Mouse (Mus musculus) testis, postnatal 10 days (tissue): ENCODE measurements around the gene Slpi.
A peak's percentile ranks its signal among the peaks of the same experiment; 100 is the strongest.

ENCODE experiments used
- DNase-seq: peaks from one replicate; pipeline ENCODE4 v3.0.0; 2021; ENCODE audit warnings: low spot score

Gene Slpi

DNA sequence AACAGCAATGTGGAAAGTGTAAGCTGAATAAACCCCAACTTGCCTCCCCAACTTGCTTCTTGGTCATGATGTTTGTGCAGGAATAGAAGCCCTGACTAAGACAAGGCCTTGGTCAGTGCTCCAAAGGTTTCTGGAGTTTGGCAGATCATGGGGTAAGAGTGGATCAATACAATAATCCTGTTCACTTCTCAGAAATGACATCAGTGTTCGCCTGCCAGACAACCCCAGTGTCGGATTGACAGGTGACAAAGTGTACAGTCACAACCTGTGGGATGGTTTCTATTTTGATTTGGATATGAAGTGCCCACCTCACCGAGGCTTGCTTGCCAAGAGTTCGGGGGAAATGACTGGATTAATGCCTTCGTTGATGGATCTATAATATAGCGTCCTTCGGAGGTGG, 32.4 kb upstream of the Slpi start:
- DNase-seq = no peak

DNA sequence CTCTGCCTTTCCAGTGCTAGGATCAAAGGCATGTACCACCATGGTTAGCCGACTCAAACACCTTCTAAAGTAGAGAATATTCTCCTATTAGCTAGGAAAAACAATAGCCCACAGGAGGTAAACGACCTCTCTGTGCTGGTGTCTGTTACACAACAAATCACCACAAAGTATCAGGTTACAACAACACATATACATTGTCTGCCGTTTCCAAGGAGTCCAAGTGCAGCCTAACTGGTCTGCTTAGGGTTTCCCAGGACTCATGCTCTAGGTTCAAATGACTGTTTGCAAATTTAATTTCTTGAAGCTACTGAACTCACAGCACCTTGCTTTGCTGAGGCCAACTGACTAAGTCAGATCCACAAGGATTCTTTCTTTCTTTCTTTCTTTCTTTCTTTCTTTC, 30.6 kb upstream of the Slpi start:
- no peak for DNase-seq

DNA sequence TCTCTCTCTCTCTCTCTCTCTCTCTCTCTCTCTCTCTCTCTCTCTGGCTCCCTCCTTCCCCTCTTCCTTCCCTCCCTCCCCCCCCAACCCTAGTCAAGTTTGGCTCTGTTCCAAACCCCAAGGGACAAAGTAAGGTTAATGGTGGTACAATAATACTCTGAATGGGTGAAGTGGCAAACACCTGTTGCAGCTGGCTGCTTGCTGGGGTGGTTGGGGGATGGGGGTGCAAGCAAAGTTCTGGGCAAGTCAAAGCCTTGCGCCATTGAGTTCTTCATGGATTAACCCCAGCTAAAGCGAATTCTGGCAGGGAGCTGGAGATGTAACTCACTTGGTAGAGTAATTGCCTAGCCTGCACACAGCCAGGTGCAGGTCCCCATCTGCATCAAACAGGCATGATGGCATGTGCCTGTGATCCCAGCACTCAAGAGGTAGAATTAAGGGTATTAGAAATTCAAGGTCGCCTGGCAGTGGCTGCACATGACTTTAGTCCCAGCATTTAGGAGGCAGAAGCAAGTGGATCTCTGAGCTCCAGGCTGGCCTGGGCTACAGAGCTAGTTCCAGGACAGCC, 29.5 kb upstream of the Slpi start:
- no peak for DNase-seq

DNA sequence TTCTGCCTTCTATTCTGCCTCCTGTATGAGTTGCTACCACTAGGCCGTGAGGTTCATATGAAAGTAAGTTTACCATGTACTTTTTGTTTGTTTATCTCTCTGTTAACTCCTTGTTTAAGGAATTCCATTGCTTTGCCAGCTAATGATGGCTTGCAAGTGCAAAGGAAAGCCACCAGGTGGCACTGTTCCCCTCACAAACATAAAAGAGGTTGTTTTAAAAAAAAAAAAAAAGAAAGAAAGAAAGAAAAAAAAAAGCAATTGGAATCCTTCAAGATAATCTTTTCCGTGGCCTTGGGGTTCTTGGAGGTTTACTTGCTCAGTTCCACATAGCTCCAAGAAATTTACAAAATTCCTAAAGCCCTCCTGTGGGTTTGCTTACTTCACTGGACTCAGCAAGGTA, 28.3 kb upstream of the Slpi start:
- DNase-seq = peak; percentile 75

DNA sequence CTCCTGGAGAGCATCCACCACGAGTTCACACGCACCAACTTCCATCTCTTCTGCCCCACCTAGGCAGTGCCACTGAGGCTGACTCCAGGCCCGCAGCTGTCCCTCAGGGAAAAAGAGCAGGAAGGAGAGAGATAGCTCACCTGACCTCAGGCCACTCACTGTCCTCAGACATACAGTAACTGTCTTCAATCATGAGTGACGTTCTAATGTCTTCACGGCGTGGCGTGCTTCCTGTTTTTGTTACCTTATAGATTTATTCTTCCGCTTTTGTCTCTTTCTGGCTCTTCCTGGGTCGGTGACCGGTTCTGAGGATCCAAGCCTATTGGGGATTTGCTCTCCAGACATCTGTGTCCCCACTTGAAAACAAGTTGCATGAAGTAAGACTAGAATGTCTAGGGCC, 25.7 kb upstream of the Slpi start:
- no peak for DNase-seq

DNA sequence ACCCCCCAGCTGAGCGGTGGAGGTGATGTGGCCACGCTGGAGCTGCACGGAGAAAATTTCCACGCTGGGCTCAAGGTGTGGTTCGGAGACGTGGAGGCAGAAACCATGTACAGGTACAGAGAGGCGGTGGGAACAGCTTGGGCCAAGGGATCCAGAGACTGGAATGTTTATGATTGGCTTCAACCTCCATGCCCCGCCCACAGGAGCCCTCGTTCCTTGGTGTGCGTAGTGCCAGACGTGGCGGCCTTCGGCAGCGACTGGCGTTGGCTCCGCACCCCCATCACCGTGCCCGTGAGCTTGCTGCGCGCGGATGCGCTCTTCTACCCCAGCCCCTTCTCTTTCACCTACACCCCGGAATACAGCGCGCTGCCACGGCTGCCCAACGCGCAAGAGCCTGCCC, 25.3 kb upstream of the Slpi start:
- no peak for DNase-seq

DNA sequence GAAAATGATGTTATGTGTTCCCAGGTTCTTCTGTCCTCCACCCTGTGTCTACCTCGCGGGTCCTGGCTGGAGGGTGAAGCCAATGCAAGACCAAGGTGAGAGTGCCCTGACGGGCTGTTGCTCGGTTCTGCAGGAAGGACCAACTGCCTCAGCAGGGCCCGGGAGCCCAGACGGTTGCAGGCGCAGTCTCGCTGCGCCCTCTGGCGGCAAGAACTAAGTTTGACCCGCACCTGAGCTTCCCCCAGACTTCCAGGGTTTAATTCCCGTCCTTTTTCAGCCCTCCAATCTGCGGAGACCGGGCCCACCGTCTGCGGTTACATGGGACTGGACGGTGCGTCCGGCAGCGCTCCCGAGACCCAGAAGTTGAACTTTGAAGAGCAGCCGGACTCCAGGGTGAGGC, 18.8 kb upstream of the Slpi start:
- peak; percentile 85 for DNase-seq

DNA sequence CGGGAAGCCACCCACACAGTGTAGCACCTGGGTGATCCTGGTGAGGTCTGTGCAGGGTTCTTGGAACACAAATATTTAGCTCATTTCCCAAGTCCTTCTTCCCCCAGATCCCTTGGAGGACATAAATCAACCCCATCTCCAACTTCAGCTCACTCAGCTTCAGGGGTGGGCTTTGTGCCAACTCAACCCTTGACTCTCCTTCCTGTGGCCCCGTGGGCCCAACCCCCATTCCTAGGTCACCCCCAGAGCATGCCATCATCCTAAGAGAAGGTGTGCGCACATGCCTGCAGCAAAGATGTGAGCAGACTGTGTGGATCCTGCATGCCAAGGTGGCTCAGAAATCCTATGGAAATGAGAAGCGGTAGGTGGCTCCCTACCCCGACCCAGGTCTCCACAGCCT, 16.6 kb upstream of the Slpi start:
- no peak for DNase-seq

DNA sequence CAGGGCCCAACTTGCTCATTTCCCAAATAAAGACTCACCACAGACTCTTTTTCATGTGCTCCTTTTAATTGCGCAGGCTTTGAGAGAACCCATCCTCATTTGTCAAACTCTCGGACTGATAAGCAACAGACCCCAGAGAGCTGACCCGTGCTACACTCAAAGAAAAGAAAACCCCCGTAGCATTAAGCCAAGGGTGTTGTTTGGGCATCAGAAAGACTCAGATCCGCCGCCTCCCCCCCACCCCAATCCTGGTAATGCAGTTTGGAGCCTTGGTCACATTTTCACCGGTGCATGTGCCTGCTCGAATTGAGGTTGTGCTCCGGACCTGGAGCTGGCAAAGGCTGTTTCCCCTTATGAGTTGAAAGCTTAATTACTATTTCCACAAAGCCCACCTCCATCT, 16.2 kb upstream of the Slpi start, which contains the start of gene Matn4:
TSS of gene Matn4 (minus strand) at position 101 of the 400 bp plus-strand sequence.
- no peak for DNase-seq

DNA sequence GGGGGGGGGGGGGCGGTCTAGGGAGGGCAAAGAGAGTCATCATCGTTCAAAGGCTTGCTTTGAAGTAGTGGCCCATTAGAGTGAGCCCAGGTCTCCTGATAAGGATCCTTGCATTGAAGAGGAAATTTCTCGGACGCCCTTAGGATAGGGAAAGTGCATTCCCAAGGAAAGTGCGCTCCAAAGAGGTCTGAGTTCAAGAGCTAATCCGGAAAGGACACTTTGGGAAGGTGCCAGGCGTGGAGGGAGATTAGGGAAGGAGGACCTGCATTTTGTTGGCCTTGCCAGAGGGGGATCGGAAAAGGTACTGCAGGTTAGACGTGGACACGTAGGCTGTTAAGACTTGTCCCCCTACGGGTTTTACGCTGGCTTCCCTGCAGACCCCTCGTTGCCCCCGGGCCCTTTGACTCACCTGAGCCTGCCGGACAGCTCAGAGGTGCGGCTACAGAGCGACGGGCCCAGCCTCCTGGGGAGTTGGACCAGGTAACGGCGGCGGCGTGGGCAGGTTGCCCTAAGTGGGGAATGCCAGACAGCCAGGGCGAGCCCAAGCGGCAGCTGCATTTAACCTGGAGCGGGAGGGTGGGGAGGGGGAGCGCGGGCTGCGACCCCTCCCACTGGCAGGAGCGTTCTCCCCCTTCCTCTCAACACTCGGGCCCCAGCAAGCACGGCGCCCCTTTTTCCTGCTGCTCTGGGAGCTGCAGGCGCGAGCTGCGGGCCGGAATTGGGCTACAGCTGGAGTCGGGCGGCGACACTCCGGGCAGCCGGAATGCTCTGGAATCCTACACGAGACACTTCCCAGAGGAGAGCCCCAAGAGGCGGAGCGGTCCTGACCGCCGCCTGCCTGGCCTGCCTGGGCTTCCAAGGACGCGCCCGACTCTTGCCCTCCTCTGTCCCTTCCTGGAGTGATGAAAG, 15.4 kb upstream of the Slpi start:
- DNase-seq = no peak

DNA sequence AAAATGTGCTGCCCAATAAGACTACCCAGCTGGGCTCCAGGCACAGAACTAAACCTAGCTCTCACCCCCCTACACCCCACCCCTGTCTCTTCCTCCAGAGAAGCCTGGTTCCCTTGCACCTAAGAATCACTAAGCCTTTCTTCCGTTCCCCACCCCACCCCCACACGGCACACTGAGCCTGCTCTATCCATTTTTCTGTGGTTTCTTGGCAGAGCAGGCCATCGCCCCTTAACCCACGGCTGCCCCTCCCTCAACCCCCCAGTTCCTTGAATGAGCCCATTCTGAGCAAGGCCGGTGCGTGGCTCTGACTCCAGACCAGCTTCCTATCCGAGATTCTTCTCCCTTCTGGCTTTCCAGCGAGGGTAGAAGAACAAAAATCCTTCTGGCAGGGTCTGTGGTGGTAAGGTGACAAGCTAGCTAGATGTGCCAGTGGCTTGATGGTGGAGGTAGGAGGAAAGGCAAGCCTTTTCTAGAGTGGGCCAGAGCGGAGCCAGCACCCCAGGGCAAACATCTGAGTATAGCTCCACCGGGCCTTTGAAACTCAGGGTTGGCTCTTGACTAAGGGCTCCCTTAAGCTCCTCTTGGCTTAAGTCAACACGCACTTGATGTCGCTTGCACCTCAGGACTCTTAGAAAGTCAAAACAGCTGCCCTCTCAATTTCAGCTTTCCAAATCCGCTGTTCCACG, 14.6 kb upstream of the Slpi start:
- DNase-seq = no peak

DNA sequence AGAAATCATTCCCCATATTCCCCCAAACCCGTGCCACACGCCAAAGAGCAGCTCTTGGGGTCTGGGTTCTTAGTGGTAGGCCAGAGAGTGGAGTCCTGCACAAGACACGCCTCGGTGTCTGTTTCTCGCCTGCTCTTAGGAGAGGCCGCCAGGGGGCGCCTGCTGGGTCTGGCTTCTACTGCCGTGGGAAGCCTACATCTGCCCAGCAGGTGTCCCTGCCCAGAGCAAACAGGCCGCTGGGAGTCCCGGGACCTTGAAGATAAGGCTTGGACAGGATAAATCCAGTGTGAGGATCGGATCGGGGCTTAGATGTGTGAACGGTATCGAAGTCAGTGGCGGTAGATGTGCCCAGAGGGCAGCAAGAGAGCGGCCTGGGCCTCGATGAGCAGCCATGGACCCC, 14.0 kb upstream of the Slpi start, which contains the start of gene Rbpjl:
TSS of gene Rbpjl (plus strand) at position 236 of the 400 bp plus-strand sequence.
- peak; percentile 89 for DNase-seq

DNA sequence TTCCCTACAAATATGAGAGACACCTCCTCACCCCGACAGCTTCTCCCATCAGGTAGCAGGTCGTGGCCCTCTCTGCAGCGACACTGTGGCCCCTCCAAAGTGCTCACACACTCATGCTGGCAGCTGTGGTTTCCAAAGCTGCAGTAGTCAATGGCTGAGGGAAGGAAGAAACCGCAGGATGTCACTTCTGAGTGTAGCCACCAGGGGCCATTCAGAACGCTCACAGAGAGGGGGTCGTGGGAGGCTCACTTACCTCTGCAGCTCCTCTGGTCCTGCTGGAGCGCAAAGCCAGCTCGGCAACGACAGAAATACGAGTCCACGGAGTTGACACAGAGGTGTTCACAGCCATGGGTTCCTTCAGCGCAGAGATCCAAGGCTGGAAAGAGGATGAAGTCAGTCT, 8.0 kb upstream of the Slpi start:
- DNase-seq = no peak

DNA sequence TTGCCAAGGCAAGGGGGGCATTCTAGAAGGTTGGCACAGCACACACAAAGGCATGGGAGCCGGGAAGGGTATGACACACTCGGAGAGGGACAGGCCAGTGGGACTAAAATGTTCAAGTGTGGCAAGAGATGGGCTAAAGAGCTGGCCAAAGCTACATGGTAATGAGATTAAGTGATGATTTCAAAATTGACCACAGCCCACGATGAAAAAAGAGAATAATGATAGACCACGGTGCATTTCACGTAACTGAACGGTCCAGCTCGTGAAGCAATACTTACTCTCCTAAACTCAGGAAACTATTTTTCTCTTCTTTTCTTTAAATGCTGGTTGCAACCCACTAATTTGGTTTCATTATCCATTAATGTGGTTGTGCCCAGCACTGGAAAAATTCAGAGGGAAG, 7.2 kb upstream of the Slpi start:
- no peak for DNase-seq

DNA sequence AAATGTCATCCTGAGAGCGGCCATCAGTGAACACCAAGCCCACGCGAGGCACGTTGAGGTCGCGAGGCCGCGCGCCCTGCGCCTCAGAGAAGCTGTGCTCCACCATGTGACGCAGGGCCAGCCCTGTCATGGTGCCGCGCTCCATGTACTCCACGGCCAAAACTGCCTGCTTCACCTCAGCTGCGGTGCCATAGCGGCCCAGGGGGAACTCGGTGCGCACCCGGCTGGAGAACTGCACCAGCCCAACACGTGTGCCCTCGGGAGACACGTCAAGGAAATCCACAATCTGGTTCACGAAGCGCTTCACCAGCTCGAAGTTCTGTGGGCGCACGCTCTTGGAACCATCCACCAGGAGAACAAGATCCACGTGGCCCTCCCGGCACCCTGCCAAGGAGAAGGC, 4.2 kb upstream of the Slpi start:
- DNase-seq = no peak

DNA sequence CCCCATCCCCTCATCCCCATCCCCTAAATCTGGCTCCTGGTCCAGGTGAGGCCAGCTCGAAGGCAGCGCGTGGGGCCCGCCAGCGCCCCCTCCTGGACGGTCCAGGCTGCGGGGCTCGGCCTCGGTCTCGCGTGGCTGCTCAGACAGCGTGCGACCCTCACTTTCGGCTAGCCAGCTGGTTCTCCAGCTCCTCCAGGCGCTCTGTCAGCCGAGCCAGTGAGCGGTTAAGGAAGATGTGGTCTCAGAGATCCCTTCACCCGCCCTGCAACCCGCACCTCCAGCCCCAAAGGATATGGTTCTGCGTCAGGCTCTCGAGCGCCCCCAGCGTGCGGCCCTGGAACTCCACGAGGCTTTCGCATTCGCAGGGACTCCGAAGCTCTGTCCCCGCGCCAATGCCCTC, 604 bp upstream of the Slpi start:
- DNase-seq = peak; percentile 92

DNA sequence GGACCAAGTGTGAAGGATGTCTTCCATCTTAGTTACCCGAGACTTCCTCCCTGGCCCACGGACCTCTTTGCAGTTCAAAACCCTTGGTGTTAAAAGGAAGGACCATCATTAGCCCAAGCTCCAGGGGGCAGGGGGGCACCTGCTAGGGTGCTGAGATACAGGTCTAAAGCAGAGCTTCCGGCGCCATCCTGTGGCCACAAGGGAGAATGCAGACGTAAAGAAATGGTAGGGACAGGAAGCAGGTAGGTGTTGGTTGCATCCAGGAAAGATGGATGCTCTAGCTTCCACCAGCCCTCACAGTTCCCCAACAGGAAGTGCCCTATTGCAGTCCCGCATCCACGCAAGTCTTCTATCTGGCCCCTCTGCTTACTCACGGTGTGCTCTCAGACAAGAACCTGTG, 1.9 kb downstream of the Slpi start:
- DNase-seq = peak; percentile 77

DNA sequence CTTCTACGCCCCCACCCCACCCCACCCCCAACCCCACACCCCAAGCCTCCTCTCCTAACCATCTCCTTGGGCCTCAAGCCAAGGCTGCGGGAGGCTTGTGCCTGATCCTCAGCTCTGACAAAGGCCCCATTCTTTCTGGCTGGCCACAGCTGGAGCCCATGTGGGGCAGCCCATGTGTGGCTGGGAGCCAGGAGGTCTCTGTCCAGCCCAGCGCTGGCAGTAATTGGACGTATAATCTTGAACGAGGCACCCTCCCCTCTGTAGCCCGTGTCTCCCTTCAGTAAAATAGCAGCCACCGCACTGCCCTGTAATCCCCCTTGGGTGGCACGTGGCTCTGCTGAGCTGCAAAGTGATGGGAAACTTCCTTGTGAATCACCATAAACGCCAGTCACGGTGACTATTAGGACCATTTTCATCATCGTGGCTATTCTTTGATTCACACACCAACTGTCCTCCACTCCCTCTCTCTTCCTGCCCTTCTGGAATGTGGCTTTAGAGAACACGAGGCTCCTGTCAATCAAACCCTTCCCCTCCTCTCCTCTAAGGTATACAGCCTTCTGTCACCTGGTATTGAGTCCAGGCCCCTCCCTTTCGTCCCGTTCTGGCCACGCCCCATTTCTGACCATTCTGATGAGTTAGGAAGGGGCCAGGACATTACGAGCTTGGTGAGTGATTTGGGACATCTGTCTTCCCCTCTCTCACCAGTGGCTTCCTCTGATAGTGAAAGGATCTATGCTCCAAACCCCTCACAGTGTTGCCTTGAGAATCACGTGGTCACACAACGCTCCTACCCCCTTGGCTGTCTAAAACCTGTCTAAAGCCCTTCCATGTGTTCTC, 2.8 kb downstream of the Slpi start:
- peak; percentile 83 for DNase-seq

DNA sequence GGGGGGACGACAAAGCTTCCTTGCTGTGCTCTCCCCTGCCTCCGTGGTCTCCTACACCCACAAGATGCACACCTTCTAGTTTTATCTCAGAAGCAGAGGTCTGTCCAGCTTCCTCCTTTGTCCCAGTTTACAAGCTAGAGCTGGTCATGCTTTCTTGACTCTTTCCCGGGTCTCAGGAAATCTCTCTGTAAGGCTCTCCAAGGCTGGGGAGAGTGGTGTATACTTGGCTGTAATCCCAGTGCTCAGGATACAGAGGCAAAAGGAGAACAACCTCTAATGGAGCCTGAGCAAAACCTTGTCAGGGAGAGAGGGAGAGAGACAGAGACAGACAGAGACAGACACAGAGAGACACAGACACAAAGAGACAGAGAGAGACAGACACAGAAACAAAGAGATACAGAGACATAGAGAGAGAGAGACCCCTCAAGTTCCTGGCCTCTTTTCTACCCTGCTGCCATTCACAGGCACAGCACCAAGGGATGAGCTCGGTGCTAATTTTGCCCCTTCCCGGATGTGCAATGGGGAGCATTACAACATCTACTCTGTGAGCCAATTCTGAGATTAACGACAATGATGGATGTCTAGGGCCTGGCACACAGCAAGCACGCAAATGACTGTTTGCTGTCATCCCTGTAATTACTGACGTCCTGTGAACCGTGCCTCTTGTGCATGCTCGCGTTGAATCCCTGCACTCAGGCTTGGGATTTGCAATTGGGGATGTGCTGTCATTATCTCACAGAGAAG, 5.1 kb downstream of the Slpi start:
- peak; percentile 28 for DNase-seq

DNA sequence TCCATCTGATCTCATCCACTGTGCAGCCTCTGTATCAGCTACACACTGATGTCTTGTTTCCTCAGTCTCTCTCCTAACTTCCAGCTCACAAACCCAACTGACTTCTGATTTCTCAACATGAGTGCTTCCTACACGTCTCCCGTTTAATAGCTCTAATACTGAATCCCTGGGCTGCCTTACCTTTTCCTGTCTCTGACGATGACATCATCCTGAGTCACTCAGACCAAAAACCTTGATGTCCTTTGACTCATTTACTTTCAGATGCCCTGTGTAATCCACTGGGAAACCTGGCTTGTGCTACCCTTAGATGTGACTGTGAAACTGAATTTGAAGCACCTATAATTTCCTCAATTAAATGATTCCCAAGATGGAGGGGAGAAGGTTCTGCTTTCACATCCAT, 5.9 kb downstream of the Slpi start:
- no peak for DNase-seq

DNA sequence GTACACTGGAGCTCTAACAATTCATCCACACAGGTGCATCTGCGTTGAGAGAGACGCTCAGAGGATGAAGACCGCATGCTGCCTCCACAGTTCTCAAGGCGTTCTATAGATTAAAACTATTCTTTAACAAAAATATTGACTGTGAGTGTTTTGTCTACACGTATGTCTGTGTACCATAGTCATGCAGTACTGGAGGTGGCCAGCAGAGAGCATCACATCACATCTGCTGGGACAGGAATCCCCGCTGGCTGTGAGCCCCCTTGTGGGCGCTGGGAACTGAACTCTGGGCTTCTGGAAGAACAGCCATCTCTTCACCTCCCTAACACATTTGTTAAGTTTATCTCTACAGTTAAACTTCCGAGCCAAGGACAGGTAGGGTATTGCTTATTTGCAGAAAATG, 7.2 kb downstream of the Slpi start:
- DNase-seq = peak; percentile 56
